Mouse (Mus musculus) testis, postnatal 10 days (tissue): ENCODE data around the gene Trhr2.

Experiments used
- DNase-seq: peaks from one replicate; pipeline ENCODE4 v3.0.0; 2021; ENCODE audit warnings: low spot score

Trhr2 gene

GRCm38 (mm10) chr8:122355642-122356606 lies 4.6 kb downstream of the Trhr2 start:
- no peak for DNase-seq

GRCm38 (mm10) chr8:122354157-122354556 lies 6.4 kb downstream of the Trhr2 start:
- DNase-seq, result no peak

- DNase-seq, result no peak
Observed at GRCm38 (mm10) chr8:122350309-122351089, 10.0 kb downstream of the Trhr2 start.

DNA sequence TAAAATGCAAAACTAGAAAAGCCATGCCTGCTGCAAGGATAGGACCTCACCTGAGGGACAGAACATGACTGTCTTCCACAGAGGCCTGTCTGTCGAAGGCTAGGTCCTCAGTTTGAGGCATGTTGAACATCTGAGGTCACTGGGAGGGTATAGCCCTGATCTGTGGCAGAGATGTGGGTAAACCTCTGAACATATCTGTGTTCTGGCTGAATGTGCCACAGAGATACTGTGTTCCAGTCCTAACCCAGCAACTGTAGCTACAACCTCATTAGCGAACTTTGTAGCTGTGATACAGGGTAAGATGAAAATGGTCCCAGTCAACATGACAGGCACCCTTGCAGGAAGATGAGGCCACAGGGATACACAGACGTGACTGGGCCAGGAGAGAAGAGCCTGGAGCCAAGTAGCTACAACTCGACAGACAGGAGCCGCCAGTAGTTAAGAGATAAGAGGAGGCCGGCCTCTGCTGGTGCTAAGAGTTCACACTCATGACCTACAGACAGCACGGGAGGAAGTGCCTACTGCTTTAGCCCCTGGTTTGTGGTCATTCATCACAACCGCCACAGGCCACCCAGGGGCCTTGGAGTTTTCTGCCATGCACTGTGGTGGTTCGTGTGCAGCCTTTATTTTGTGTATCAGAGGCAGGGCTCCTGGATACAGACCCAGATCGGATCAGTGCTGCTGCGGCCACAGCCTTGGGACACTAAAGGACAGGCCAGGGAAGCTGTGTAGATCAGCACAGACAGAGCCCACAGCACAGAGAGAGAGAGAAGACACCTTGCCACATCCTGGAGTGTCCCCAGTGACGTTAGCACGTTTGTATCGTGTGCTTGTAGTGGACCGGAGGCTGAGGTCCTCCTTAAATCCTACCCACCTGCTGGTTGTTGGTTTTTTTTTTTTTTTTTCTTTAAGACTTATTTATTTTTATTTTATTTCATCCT lies 10.9 kb downstream of the Trhr2 start:
- no peak for DNase-seq

DNA sequence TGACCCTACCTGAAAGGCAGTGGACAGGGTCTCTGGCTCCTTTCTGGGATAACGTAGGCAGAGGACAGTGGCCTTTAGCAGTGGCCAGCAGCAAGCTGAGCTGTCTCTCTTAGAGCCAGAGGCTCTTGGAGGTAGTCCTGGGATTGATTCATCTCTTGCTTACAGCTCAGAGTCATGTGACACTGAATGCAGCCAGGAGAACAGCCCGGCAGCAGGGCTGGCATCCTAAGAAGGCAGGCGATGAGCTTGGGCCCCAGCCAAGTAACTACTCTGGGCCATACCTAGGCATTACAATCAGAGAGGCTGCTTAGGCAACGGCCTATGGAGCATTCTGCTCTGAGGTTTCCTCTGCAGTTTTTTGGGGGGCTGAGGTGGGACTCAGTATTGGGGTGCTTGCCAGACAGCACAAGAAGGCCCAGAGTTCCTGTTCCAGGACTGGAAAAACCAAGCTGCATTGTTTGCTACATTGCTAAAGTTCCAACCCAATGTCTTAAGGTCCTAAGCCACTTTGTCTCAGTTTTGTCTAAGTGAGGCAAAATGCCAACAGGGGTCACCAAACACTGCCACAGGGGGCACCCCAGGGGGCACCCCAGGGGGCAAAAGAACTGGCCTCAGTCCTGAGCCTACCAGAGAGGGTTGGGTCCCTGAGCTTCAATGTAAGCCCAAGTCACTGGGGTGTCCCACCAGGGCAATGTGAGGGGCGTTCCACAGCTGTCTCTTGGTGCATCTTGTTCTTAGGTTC lies 12.6 kb downstream of the Trhr2 start:
- DNase-seq, result no peak

DNA sequence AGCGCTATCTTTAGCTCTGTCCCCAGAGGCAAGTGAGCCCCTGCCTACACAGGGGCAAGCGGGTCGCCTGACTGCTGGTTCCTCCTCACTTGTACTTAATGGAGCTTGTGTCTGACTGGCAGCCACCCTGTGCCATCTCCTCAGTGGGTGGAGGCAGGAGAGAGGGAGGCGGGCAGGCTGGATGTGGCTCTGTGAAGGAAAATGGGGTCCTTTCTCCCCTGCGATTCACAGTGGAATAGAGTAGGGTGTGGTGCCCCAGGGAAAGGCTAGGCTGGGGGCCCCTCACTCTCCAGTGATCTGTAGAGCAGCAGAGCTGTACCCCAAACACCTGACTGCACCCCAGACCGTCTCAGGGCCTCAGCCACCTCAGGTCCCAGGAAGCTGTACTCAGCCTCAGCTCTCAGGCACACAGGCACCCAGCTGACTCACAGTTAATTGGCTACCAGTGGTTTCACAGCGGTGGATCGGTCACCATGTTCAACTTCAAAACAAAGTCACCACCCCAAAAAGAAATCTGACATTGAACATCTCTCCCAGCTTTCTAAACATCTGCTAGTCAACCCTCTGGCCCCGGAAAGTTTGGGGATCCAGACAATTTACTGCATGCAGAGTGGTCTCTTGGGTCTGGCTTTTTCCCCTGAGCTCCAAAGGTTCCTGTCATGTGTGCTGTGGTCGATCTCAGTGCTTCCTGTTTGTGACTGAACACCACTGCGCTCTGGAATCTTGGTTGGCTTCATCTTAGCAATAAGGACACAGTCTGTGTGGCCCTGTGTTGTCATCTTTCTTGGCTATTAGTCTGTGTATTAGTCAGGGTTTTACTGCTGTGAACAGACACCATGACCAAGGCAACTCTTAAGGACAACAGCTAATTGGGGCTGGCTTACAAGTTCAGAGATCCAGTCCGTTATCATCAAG lies 15.1 kb downstream of the Trhr2 start:
- DNase-seq, result no peak

- no peak for DNase-seq
Observed at GRCm38 (mm10) chr8:122344219-122344618, 16.3 kb downstream of the Trhr2 start.

GRCm38 (mm10) chr8:122343758-122344157 lies 16.8 kb downstream of the Trhr2 start:
- DNase-seq, result no peak

DNA sequence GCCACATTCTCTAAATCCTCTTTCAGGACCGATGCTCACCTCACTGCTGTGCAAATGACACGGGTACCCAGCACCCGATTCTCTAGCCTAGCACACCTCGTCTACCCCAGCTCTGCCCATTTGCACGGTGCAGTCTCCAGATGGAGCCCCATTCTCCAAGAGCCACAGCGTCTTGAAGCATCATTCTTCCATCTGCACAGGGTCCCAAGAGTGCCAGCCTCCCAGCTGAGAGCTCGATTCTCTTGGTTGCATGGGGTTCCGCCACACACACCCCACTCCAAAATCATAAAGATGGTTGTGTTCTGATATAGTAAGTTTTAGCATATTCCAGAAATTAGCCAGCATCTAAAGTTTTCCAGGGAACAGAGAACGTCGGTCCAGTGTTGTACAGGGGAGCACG lies 17.2 kb downstream of the Trhr2 start:
- no peak for DNase-seq

GRCm38 (mm10) chr8:122342806-122343209 lies 17.7 kb downstream of the Trhr2 start:
- DNase-seq, result no peak

- DNase-seq, result no peak
Observed at GRCm38 (mm10) chr8:122342362-122342761, 18.2 kb downstream of the Trhr2 start.

DNA sequence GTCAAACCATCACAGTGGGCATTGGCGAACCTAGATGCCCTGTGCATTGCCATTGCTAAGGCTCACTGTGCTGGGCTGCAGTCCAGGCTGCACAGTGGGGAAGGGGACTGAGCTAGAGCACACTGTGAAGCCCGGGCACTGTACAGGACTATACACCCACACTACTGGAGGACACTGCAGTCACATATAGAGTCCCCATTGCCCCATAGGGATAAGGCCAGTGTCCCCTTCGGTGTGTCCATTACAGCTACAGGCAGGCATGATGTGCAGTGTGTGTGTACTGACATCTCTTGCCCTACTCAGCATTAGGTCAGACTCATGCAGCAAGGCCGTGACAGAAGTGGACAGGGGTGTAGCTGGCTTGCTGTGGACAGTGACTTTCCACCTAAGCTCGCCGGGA lies 18.8 kb downstream of the Trhr2 start:
- DNase-seq, result no peak

GRCm38 (mm10) chr8:122340761-122341160 lies 19.8 kb downstream of the Trhr2 start:
- DNase-seq, result no peak

- no peak for DNase-seq
Observed at GRCm38 (mm10) chr8:122338852-122339251, 21.7 kb downstream of the Trhr2 start.

DNA sequence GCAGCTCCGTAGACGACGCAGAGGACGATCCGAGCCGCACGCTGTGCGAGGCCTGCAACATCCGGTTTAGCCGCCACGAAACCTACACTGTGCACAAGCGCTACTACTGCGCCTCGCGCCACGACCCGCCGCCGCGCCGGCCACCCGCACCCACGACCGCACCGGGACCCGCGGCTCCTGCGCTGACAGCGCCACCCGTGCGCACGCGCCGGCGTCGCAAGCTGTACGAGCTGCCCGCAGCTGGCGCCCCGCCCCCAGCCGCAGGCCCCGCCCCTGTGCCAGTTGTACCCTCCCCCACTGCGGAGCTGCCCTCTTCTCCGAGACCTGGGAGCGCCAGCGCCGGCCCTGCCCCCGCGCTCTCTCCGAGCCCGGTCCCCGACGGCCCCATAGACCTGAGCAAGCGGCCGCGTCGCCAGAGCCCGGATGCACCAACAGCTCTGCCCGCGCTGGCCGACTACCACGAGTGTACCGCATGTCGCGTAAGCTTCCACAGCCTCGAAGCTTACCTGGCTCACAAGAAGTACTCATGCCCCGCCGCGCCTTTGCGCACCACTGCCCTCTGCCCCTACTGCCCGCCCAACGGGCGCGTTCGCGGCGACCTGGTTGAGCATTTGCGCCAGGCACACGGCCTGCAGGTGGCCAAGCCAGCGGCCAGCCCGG lies 24.2 kb downstream of the Trhr2 start:
- no peak for DNase-seq

- DNase-seq, result no peak
Observed at GRCm38 (mm10) chr8:122335638-122336250, 24.8 kb downstream of the Trhr2 start.

DNA sequence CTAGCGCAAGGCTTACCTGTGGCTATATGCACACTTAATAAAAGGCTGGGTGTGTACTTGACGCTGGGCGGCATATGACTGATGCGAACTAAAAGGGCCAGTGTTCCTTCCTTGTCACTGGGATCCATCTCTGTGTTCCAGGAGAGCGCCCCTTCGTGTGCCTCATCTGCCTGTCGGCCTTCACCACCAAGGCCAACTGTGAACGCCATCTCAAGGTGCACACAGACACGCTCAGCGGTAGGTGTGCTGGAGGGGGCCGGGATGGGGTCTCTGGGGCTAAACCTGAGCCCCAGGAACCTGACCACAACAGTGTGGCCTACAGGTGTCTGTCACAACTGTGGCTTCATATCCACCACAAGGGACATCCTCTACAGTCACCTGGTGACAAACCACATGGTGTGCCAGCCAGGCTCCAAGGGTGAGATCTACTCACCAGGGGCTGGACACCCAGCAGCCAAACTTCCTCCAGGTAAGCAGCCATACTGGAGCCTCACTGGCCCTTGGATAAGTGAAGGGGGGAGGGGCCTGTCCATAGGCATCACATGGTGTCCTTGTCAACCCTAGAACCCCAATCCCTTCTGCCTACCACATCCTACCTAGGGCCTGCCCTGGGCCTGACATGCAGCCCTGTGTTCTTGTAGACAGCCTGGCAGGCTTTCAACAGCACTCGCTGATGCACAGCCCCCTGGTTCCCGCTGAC lies 25.6 kb downstream of the Trhr2 start:
- no peak for DNase-seq

GRCm38 (mm10) chr8:122333531-122333930 lies 27.0 kb downstream of the Trhr2 start:
- no peak for DNase-seq
